Mouse (Mus musculus): ENCODE measurements at regions not wholly inside any gene's neighbourhood (a gene's known extent, or its start where the extent isn't known, plus 50 kb on each side); places are given as distances from the start of the nearest gene placed in this dataset.

DNA sequence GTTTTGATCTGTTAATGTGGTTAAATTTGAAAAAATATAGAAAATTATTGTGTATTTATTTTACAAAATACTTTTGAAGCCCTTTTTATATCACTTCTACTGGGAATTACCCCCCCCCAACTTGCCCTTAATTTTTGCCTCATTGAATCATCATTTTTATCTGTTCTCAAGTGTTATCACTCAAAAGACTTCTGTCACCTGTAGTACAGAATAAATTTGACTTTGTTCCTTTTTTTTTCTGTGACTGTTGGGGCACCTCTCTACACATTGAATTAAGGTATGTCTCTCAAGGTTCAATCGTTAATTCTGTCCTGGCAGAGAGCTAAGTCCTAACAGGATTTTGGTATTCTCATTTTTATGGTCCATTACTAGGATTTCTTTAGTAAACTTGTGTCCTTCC, 1123.0 kb upstream of the Cited2 start:
- DNase-seq = no peak

DNA sequence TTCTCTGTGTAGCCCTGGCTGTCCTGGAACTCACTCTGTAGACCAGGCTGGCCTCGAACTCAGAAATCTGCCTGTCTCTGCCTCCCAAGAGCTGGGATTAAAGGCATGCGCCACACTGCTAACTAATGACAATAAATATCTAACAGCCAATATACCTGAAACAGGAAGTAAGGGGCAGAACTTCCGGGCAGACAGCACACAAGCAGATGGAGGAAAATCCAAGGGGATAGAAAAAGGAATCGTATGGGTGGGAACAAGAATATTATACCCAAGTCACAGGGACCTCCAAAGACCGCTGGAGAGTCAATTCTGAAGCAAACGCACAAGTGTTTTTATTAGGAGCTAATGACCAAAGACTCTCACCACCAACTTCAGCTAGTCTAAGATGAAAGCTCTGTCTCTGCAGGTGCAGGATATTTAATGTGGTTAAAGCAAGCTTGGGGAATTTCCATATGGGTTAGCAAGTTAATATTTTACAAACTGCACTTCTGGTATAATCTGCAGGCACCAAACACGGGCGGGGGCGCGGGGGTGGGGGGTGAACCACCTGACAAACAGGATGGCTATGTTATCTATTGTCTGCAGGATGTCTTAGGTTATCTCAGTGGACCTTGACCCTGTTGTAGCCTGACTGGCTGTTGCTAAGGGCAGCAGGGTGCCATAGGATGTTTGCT, 1122.3 kb upstream of the Cited2 start:
- no peak for DNase-seq

DNA sequence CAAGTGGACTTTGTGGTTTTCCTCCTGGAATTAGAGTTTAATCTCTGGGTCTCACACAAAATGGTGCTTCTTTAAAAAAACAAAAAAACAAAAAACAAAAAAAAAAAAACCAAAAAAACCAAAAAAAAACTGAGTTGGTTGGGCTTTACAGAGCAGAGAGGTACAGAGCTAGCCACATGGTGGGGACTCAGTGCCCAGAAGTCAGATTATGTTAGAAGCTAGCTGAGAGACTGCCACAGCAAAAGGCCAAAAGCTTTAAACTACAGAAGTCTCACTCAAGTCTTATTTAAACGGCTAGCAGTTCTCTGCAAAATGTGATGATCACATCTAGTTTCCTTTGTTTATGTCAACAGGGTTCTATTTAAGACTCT, 1121.8 kb upstream of the Cited2 start:
- no peak for DNase-seq

DNA sequence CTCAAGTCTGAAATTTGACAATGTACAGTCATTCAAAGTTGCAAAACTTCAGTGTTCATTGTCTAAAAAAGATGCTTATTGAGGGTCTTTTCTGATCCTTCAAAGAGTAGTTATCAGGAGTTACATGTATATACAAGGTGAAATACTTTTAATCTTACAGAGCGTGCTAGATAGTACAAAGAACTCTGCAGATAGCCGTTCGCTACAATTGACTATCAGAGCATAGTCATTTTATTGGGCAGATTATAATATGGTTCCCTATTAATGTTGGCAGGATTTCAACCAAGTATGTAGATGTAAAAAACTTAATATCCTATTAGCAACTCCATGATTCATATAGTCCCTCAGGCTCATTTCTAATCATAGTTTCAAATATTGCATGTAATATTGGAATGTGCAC, 1114.7 kb upstream of the Cited2 start:
- DNase-seq = no peak

DNA sequence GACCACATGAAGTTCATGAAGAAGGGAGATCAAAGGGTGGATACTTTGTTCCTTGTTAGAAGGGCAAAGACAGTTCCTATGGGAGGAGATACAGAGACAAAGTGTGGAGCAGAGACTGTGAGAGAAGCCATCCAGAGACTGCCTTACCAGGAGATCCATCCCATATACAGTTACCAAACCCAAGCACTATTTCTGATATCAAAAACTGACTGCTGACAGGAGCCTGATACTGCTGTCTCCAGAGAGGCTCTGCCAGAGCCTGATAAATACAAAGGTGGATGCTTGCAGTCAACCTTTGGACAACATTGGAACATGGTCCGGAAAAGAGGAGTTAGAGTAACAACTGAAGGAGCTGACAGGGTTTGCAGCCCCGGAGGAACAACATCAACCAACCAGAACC, 1104.3 kb upstream of the Cited2 start:
- DNase-seq = no peak

DNA sequence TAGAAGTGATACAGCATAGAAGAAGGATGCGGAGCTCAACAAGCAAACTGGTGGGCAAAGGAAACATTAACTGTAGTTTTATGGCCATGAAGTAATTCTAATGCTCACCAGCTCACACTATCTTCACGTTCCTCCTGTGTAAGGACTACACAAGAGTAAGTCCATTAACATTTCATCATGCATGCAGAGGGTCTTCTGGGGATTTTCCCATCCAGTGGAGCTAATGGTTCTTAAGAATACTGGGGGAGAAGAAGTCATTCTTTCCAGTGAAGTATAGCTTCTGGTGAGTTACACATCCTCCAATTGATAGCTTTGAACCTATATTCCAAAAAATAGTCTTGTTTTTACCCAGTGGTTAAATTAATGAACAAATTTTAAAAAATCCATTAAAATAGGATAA, 1103.4 kb upstream of the Cited2 start:
- DNase-seq = no peak

DNA sequence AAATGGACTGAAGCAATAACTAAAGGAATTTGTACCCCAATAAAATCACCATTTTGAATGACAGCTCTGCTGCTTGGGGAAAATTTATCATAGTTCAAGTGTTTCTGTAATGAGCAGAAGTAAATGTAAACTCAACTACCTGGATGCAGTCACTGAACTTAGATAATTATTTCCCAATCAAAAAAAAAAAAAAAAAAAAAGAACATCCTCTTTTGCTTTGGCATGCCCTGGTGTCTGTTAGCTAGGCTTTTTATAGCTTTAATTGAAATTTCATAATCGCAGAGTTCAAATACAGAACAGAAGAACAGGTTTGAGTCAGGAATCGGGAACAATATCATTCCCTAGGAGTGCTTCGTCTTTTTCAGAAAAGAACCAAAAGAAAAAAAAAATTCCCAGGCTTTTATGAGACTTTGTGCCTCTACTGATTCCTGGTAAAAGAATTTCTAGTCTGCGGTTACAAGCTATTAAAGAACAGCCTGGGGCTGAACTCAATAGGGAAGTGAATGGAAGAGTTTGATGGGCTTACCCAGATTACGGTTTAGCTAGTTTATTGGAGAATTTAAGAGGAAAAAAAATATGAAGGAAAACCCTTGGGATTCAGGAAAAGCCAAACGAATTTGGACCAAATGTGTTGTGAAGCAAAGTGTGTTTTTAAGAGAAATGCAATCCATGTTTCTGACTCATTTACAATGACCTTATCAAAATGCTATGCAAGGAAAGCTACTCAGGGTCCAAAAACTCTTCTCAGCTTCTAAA, 1102.0 kb upstream of the Cited2 start:
- peak; percentile 7 for DNase-seq

DNA sequence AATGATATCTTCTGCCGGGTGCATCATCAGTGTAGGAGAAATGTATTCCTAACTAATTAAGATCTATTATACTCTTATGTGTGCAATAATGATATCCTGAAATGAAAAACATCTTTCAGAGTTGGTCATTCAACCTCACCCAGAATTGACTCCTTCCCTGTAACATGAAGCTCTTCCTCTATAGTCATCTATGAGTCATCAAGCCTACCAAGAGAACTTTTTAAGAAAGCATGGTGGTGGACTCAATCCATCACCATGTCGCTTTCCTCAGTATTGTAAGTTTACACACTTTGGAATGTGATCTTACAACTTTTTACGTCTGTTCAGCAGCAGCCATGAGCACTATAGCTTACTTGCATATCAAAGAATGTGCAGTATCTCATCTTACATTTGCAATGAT, 1100.2 kb upstream of the Cited2 start:
- no peak for DNase-seq

DNA sequence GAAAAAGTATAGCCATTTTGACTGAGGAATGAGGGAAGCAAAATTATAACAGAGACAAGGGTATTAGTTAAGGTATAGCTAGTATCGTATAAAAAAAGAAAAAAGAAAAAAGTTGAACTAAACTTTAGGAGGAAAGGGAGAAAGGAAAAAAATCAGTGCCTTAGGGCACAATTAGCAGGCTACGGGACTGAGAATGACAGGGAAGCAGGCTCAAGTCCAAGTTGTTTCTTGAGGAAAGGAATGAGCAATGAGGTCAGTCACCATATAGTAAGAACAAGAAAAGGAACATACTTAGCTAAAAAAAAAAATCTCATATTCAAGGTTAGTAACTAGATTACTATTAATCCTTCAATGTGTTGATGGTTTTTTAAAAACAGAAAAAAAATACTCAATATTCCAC, 1089.8 kb upstream of the Cited2 start:
- no peak for DNase-seq

DNA sequence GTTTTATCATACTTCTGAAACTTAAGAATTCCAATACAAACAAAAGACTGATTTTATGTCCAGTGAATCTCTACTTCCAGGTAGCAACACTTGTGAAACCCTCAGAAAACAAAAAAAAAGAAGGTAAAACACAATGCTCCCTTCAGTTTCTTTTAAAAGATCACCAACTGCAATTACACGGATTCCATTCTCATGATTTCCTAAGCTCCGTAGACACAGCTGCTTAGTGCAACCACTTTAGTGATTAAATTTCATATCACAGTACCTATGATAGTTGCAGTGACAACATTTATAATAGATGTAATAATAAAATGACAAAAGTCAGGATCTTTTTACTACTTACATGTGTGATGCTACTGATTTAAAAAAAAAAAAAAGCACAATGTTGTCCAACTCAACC, 1087.6 kb upstream of the Cited2 start:
- no peak for DNase-seq

DNA sequence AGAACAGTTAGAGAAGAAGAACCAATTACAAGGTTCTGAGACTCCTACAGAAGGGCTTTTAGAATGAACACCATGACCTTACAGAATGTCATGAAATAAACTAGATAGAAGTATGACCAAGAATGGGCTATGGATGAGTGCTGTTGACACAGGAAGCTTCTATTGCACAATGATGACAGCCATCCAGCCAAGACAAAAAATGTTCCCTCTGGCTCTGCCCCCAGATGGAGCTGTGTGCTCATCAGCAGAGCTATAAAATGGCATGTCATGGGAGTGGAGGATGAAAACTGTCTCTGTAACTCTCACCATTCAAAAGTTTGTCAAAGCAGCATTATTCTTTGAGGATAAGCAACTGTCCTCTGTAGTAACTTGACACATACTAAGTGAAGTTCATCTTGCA, 1086.0 kb upstream of the Cited2 start:
- DNase-seq = peak; percentile 34

DNA sequence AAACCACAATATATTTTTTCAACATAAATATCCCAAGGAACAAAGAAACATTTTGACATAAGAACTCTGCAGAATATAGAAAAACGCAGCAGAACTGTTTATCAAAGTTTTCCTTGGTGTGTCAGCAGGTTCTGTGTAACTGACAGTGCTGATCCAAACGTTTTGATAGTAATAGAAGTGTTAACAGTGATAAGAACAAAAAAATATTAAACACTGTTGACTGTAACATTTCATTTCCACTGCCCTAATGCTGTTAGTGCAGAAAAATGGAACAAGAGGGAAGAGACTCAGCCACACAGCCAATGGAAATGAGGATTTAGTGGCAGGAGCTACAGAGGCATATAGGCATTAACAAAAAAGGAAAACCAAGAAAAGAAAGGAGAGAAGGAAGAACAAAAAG, 1084.9 kb upstream of the Cited2 start:
- no peak for DNase-seq

DNA sequence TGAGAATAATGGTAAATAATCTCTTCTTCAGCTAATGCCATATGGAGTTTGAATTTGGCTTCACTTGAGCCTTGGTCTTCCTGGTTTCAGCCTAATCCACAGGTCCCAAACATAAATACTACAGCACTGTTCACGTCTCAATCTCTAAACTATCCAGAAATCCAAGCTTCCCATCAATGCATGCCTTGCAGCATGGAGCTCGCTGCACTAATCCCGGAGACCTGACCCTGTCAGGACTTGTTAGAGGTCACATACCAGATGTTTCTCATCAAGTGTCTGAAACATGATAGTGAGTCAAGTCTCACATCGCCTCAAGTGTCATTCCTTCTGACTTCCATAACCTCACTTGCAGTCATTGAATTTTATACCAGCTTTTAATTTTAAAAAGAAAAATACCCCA, 1082.9 kb upstream of the Cited2 start:
- peak; percentile 69 for DNase-seq

DNA sequence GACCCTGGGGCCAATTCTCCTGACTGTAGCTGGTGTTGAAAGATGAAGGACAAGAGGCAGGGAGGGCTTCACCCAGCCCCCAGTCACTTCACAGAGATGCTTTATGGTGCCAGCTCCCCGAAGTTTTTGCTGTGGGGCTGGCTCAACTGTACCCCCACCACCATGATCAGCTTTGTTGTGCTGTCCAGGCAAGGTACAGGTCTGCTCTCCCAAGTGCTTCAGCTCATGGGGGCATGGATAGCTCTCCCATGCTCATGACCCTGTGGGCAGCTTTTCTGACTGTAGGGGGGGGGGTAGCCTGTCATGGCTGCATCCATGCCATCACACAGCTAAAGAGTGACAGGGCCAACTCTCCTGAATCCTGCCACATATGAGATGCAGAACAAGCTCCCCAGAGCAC, 1072.9 kb upstream of the Cited2 start:
- no peak for DNase-seq

DNA sequence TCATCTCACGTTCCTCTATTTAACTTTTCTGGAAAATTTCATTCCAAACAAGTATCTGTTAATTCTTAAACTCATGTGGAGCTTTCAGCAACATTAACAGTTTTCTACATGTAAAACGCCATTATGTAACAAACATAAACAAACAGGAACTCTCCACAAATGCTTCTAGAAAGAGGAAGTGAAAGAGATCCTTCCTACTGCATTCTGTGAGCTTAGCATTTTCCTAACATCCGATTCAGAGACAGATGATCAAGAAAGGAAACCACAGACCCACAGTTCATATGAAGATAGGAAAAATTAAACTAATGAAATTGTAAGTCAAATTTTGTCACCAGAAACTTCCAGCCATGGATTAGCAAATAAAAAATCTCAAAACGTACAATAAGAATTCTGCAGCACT, 1070.6 kb upstream of the Cited2 start:
- no peak for DNase-seq

DNA sequence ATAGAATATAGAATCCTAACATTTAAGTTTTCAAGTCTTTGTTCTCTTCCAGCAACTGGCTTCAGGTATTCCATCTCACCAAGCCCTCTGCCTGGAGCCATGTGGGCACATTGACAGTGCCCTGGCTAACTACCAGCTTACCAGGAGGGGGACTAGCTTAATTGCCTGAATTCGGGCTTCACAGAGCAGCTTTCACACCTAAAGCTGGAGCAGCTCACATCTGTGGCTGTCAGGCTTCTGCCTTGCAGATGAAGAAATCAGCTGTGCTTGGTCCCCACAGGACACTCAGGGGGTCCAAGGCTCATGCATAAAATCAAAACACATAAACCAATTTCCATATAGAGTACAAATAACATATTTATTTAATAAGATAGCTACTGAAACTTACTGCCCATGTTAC, 1058.5 kb upstream of the Cited2 start:
- no peak for DNase-seq

DNA sequence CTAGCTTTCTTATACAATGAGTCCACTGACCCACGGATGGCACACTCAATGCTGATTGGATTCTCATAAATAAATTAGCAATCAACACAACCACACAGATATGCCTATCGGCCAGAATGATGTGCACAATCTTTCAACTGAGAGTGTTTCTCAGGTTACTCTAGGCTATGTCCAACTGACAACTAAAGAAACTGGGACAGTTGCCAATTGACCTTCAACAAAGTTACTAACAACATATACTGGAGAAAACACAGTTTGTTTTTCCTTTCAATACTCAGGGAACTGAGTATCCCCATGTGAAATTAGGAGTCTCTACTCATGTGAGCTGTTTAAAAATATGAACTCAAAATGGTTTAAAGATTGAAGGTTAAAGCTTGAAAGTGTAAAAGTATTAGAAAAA, 1052.7 kb upstream of the Cited2 start:
- DNase-seq = no peak

DNA sequence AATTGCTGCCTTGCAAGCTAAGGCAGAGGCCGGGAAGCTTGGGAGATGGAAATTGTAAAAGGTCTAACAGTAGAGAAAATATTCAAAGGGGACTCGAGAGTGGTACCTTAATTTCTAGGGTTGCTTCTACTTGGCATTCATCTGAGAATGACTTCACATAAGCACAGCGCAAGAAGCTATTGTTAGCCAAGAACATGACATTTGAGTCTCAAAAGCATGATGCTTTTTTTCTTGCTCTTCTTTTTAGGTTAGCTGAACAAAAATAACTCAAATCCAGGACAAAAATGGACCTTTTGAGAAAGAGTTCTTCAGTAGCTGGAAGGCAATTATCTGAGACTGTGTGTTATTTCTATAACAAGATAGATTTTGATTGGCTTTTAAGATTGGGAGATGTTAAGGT, 1042.0 kb upstream of the Cited2 start:
- DNase-seq = no peak

DNA sequence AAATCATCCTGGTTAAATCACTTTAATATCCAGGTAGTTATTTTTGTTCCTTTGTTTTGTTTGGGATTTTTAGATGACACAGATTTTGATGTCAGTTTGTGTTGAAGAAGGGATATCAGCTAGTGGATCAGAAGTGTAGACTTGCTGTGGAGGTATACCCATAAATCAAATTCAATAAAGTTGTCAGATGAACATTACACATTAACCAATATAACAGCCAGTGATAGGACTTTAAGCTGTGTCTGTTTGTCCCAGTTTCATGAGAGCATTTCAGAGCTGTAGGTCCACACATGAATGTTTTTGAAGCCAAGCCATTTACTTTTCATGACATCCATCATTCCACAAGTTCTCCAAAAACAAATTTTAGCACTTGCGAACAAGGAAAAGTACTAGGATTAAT, 1037.7 kb upstream of the Cited2 start:
- no peak for DNase-seq

DNA sequence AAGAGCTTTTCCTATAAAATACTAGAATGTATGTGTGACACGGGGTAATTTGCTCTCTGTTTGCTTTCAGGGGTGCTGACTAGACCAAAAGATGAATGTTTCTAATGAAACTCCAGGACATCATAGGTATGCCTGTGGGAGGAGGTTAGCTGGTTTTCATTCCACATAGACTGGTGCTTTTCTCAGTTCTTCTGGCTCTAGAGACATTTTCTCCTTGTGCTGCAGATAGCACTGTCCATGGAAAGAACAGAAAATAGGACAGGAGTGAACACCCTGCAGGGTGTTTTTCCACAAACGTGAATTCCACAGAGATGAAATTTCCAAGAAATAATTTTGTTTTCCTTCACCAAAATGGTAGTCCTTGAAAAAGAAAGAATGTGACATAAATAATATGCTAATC, 1016.0 kb upstream of the Cited2 start:
- DNase-seq = no peak

DNA sequence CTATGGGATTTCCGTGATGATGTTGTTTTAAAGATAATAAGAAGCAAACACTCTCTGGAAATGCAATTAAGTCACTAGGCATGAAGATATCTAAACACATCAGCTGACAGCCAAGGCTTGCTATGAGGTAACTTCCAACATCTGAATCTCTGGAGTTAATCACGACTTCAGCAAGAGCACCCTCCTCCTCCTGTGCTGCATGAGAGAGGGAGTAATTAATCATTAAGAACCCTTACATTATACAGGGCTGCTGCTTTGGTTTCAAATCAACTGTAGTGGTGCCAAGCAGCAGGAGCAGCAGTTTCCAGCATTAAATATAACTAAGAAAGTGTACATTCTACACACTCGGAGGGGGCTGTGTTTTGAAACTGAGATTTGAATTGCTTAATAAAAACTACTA, 1009.9 kb upstream of the Cited2 start:
- DNase-seq = peak; percentile 6

DNA sequence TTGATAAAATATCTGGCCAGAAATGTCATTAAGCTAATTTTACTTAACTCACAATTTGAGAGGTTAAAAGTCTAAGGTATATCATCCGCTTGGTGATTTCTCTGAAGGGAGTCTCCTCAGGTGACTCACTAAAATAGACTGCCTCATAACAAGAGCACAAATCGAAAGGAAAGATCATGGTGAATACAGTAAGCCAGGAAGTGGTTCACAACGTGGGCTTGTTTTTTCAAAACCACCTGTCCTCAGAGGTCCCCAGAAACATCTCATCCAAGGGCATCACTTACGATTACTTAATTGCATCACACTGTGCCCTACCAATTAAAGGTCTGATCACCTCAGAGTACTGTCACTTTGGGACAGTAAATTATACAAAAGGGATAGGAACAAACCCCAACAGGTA, 1009.0 kb upstream of the Cited2 start:
- no peak for DNase-seq

DNA sequence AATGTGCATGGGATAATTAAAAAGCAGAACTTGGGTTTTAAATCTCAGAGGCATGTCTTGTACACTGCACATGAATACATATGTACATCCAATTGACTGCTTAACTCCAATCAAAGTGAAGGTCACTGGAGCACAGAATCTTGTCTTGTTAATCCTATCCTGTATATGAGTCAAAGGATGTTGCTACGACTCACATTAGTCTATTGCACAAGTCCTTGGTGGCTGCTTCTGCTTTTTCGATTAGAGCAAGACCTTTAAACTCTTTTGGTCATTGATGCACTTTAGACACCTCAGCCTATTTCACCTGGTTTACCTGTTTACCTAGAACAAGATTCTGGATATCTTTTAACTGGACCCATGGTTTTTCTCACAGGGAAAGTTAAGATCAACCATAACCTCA, 1008.5 kb upstream of the Cited2 start:
- no peak for DNase-seq

DNA sequence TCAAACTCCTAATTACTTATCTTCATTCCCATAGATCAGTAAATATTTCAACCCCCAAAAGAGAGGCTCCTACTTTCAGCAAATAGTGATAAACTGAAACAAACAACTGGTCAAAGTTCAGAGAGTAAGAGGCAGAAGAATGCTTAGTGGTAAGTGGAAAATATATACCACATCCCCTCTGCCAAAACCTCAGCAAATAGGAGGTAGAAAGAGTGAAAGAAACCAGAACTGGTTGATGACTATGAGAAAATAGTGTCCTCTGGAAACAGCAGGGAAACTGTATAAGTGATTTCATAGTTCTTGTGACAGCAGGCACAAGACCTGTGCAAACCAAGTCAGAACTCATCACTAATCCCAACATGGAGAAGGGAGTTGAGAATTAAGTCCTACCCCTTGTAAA, 980.8 kb upstream of the Cited2 start:
- DNase-seq = no peak

DNA sequence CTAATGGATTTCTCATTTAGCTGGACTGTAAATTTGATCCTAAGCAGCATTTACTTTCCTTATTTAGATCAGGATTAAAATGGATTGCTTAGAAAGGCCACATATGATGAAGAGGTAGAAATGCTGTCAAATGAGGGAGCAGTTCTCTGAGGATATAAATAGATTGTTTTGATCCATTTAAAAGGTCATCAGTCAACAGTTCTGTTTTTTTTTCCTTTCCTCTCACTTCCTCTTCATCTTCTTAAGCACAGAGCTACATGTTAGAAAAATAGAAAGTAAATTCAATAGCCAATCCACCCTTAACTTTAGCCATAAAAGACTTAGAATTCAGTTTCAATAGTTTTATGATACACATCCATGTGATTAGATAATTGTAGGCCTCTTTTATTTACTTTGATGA, 971.5 kb upstream of the Cited2 start:
- no peak for DNase-seq

Data from embryo, embryonic 11 days (tissue).